Mouse (Mus musculus) neutrophil, adult 5-6 weeks (primary cell): ENCODE measurements around the gene Arhgap5. TPM values are rescaled to one million over a fixed set of nuclear protein-coding genes. Genes with fewer than 3 reads are reported as not detected.

Source experiments
- ATAC-seq: fragments of 151-379, 151-347 bp; 2 replicates; pipeline ENCODE4 v1.8.0; 2017; ENCODE audit warnings: mild to moderate bottlenecking, moderate TSS enrichment; ENCODE audit not compliant: insufficient number of reproducible peaks, poor library complexity, low FRiP score, severe bottlenecking; ENCODE audit errors: extremely low read depth
- total RNA-seq: library from RNA; stranded (forward); fragments of 200-1000 nt; gene quantifications from 2 replicates; pipeline ENCODE4 v1.2.3, GENCODE M21; 2017

Arhgap5 gene
- total RNA-seq, 1 experiment from 2014 or later = 34.3 TPM

GRCm38 (mm10) chr12:52615703-52616102 is 111.9 kb downstream of the Arhgap5 start:
- no peak for ATAC-seq

GRCm38 (mm10) chr12:52618418-52619040 is 114.8 kb downstream of the Arhgap5 start:
- ATAC-seq = peak; percentile 48

DNA sequence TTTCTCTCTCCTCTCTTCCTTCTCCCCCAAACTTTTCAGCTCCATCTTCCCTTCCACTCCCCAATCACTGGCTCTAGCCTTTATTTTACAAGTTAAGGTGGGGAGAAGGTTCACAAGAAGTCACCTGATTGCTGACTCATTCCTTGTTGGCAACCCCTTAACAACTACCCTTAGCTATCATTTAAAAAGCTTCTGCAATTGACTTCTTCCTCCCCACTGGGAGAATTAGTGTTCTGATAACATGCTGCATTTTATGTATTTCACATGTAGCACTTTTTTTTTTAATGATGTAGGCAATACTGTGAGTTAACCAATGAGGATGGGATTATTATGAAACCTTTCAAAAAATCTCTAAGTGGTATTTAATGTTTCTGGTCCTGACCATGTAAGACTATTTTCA is 115.9 kb downstream of the Arhgap5 start:
- ATAC-seq = no peak

Other genes starting within 250 kb of the Arhgap5 start
- gene Akap6, start 195.4 kb downstream of the Arhgap5 start, total RNA-seq = under 0.01 TPM in 2 replicates